Mouse (Mus musculus) hindbrain, embryonic 11.5 days (tissue): Measurements from ENCODE around the gene Fam241a. TPM values are rescaled to one million over a fixed set of nuclear protein-coding genes. Genes with fewer than 3 reads are reported as not detected.

Source experiments
- ATAC-seq: fragments of 200-750 bp; cut with Nextera tagmentation; 2 replicates; pipeline ENCODE4 v1.8.0; 2017; ENCODE audit warnings: mild to moderate bottlenecking, moderate TSS enrichment, moderate library complexity; ENCODE audit not compliant: low FRiP score
- DNase-seq: peaks from one replicate; pipeline ENCODE4 v3.0.0-alpha.2; 2015; ENCODE audit warnings: low spot score
- H3K27ac ChIP-seq: fragments of 300-500 bp; sonication (generic); 2 replicates; pipeline ENCODE4 v1.5.1; 2014; ENCODE audit warnings: mild to moderate bottlenecking, low read depth, low read length
- H3K27me3 ChIP-seq: fragments of 300-500 bp; sonication (generic); 2 replicates; pipeline ENCODE4 v1.6.1; 2014; ENCODE audit warnings: mild to moderate bottlenecking, low read length, moderate library complexity, mixed read lengths; ENCODE audit not compliant: control insufficient read depth, insufficient read depth
- H3K36me3 ChIP-seq: fragments of 300-500 bp; sonication (generic); 2 replicates; pipeline ENCODE4 v1.6.1; 2014; ENCODE audit warnings: mild to moderate bottlenecking, low read length, moderate library complexity, mixed read lengths; ENCODE audit not compliant: control insufficient read depth, insufficient read depth
- H3K4me1 ChIP-seq: fragments of 300-500 bp; sonication (generic); replicated peaks from 2 replicates; pipeline ENCODE4 v1.6.1; 2014; ENCODE audit warnings: low read length, mixed read lengths; ENCODE audit not compliant: control insufficient read depth, insufficient read depth
- H3K4me2 ChIP-seq: fragments of 300-500 bp; sonication (generic); replicated peaks from 2 replicates; pipeline ENCODE4 v1.6.1; 2014; ENCODE audit warnings: mild to moderate bottlenecking, low read depth, low read length
- H3K4me3 ChIP-seq: fragments of 300-500 bp; sonication (generic); 2 replicates; pipeline ENCODE4 v1.5.1; 2014; ENCODE audit warnings: low read depth, low read length
- H3K9ac ChIP-seq: fragments of 300-500 bp; sonication (generic); 2 replicates; pipeline ENCODE4 v1.6.1; 2014; ENCODE audit warnings: low read depth, low read length
- H3K9me3 ChIP-seq: fragments of 300-500 bp; sonication (generic); 2 replicates; pipeline ENCODE4 v1.6.1; 2016; ENCODE audit warnings: low read length; ENCODE audit not compliant: control insufficient read depth
- WGBS: fragments of 180-500 bp; shearing (Covaris S2); extraction: QIAGEN DNeasy Blood & Tissue Kit; methylation state at CpG from one replicate; pipeline ENCODE4 v1.1.7; 2014; 5-methylcytosine and 5-hydroxymethylcytosine counted together
- polyA plus RNA-seq: library from polyadenylated mRNA; unstranded; fragments of >200 nt; fragmentation: Nextera tagmentation; extraction: Ambion mirVana; gene quantifications from 2 replicates; pipeline ENCODE4 v1.2.1, GENCODE M21; 2014

The Fam241a gene
- polyA plus RNA-seq, 1 experiment from 2014 or later = 10.8 TPM

GRCm38 (mm10) chr3:127917999-127918661 is 22.0 kb upstream of the Fam241a start:
- ATAC-seq = no peak

GRCm38 (mm10) chr3:127917549-127917948 is 21.4 kb upstream of the Fam241a start:
- WGBS = 91% methylated on average over 3 of the region's 3 CpGs
- no peak overlapping the region for H3K9ac ChIP-seq
- no peak overlapping the region for H3K27ac ChIP-seq
- H3K4me3 ChIP-seq = no peak overlapping the region
- H3K36me3 ChIP-seq = no peaks in the 10 kb centered on the region
- H3K4me1 ChIP-seq = no peaks in the 10 kb centered on the region
- DNase-seq (no peak), ATAC-seq (no peak)
- no peak overlapping the region for H3K4me2 ChIP-seq
- no peaks in the 10 kb centered on the region for H3K27me3 ChIP-seq
- no peaks in the 10 kb centered on the region for H3K9me3 ChIP-seq

More at GRCm38 (mm10) chr3:127917999-127918661, 22.0 kb upstream of the Fam241a start:
- Histone ChIP-seq H3K4me1 (no peaks in the 10 kb centered on the region), H3K9me3 (no peaks in the 10 kb centered on the region), H3K36me3 (no peaks in the 10 kb centered on the region), H3K27ac (no peak overlapping the region), H3K4me2 (no peak overlapping the region), H3K4me3 (no peak overlapping the region), H3K9ac (no peak overlapping the region), H3K27me3 (no peaks in the 10 kb centered on the region)
- 91% methylated on average over 9 of the region's 9 CpGs for WGBS
- no peak for DNase-seq

DNA sequence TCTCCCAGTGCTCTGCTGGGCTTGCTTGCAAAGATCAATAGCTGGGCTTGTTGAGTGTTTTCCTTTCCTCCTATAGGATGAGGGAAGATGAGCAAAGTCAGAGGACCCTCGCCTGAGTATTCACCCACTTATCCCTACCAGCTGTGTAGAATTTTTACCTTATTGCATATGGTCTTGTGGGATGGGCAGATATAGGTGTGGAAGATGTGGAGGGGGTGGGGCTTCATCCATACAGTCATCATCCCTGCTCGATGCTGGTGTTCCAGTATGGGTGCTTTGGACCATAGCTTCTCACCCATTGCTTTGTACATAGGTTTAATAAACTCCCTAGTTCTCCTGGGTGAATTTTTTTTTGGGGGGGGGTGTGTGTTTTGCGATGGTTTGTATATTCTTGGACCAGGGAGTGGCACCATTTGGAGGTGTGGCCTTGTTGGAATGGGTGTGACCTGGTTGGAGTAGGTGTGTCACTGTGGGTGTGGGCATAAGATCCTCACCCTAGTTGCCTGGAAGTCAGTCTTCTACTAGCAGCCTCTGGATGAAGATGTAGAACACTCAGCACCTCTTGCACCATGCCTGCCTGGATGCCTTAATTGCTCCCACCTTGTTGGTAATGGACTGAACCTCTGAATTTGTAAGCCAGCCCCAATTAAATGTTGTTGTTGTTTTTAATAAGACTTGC is 19.7 kb upstream of the Fam241a start:
- H3K9me3 ChIP-seq = no peaks in the 10 kb centered on the region
- no peak overlapping the region for H3K4me3 ChIP-seq
- no peak for DNase-seq
- H3K4me2 ChIP-seq = no peak overlapping the region
- no peak overlapping the region for H3K27ac ChIP-seq
- WGBS = 82% methylated on average over 3 of the region's 3 CpGs
- no peaks in the 10 kb centered on the region for H3K36me3 ChIP-seq
- H3K9ac ChIP-seq = no peak overlapping the region
- H3K27me3 ChIP-seq = no peaks in the 10 kb centered on the region
- no peaks in the 10 kb centered on the region for H3K4me1 ChIP-seq
- ATAC-seq = no peak

- 61% methylated on average over 16 of the region's 16 CpGs for WGBS
- Histone ChIP-seq H3K4me1 (no peaks in the 10 kb centered on the region), H3K27me3 (no peaks in the 10 kb centered on the region), H3K4me2 (no peak overlapping the region), H3K9ac (no peak overlapping the region), H3K27ac (no peak overlapping the region), H3K36me3 (no peaks in the 10 kb centered on the region), H3K4me3 (no peak overlapping the region), H3K9me3 (no peaks in the 10 kb centered on the region)
- DNase-seq (no peak), ATAC-seq (no peak)
Observed at GRCm38 (mm10) chr3:127913885-127914709, 18.0 kb upstream of the Fam241a start.

DNA sequence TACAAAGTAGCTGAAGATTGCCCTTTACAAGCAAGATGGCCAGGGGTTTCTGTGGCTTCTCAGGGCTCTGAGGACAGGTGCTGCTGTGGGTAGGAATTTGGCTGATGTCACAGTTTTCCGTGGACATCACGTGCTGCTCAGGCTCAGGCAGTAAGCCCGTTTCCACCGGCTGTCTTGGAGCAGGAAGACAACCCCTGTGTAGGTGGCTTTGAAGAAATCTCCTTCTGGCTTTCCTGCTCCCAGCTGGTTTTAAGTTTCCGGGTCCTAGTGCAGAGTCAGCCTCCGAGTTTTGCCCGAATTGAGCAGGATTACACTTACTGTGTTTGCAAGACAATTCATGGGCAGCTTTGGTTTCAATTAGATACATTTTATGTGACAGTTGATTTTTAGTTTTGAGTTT is 13.8 kb upstream of the Fam241a start:
- DNase-seq (no peak), ATAC-seq (no peak)
- Histone ChIP-seq H3K9me3 (no peaks in the 10 kb centered on the region), H3K4me2 (no peak overlapping the region), H3K9ac (no peak overlapping the region), H3K4me3 (no peak overlapping the region), H3K27me3 (no peaks in the 10 kb centered on the region), H3K27ac (no peak overlapping the region), H3K36me3 (no peaks in the 10 kb centered on the region), H3K4me1 (no peaks in the 10 kb centered on the region)
- WGBS = 84% methylated on average over 7 of the region's 7 CpGs

GRCm38 (mm10) chr3:127894981-127895779 is 944 bp downstream of the Fam241a start:
- Histone ChIP-seq H3K9me3 (no peaks in the 10 kb centered on the region), H3K9ac (peak overlapping the region; percentile 71), H3K36me3 (no peaks in the 10 kb centered on the region), H3K4me2 (peak overlapping the region; percentile 78), H3K4me1 (no peaks in the 10 kb centered on the region), H3K27ac (no peak overlapping the region), H3K27me3 (no peaks in the 10 kb centered on the region), H3K4me3 (peak overlapping the region; percentile 65)
- 36% methylated on average over 7 of the region's 7 CpGs for WGBS
- no peak for DNase-seq
- ATAC-seq = no peak

DNA sequence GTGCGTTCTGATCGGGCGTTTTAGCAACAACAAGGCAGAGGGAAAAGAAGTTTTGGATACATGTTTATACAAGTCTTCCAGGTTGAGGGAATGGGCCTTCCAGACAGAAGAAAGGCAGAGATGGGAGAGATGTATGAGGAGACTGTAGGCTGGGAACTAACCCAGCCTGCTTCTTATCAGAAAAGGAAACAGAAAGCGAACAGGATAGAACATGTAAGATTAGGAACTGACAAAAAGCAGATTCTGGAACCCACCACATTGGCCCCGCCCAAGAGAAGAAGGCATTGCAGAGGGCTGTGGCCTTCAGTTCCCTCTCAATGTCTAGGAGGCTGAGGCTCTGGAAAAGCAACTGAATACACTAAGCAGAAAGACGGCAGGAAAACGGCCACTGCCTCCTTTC is 2.2 kb downstream of the Fam241a start:
- no peak overlapping the region for H3K9ac ChIP-seq
- H3K36me3 ChIP-seq = no peaks in the 10 kb centered on the region
- no peak for ATAC-seq
- H3K9me3 ChIP-seq = no peaks in the 10 kb centered on the region
- WGBS = 79% methylated on average over 7 of the region's 7 CpGs
- no peaks in the 10 kb centered on the region for H3K4me1 ChIP-seq
- no peak overlapping the region for H3K27ac ChIP-seq
- no peak overlapping the region for H3K4me2 ChIP-seq
- no peaks in the 10 kb centered on the region for H3K27me3 ChIP-seq
- no peak for DNase-seq
- no peak overlapping the region for H3K4me3 ChIP-seq

DNA sequence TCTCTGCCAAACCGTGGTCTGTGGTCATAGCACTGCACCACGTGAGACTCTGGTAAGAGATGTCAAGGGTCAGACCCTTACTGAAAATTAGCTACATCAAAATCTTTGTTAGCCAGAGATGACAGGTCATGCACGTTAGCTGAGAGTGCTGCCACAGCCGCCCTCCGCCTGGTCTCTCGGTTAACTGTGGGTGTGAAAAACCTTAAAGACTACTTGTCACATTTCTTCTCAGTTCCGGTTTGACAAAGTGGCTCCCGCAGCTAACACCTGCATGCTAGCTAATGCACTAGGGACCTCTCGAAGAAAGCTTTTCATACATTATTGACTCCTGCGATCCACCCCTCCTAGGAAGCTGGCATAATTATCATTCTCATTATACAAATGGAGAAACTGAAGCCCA is 4.2 kb downstream of the Fam241a start:
- no peaks in the 10 kb centered on the region for H3K4me1 ChIP-seq
- ATAC-seq (no peak), DNase-seq (no peak)
- H3K9ac ChIP-seq = no peak overlapping the region
- WGBS = 47% methylated on average over 10 of the region's 10 CpGs
- no peak overlapping the region for H3K4me2 ChIP-seq
- H3K27ac ChIP-seq = no peak overlapping the region
- H3K36me3 ChIP-seq = no peaks in the 10 kb centered on the region
- no peak overlapping the region for H3K4me3 ChIP-seq
- no peaks in the 10 kb centered on the region for H3K27me3 ChIP-seq
- no peaks in the 10 kb centered on the region for H3K9me3 ChIP-seq
